Mouse (Mus musculus) liver, embryonic 12.5 days (tissue): Measurements from ENCODE around the gene Ect2l. TPM values are rescaled to one million over a fixed set of nuclear protein-coding genes. Genes with fewer than 3 reads are reported as not detected.

ENCODE experiments used
- ATAC-seq: fragments of 200-750 bp; cut with Nextera tagmentation; 2 replicates; pipeline ENCODE4 v1.8.0; 2017; ENCODE audit warnings: moderate number of reproducible peaks, mild to moderate bottlenecking, moderate library complexity
- H3K27ac ChIP-seq: fragments of 300-500 bp; sonication (generic); 2 replicates; pipeline ENCODE4 v1.5.1; 2016; ENCODE audit warnings: mild to moderate bottlenecking
- H3K27me3 ChIP-seq: fragments of 300-500 bp; sonication (generic); replicated peaks from 2 replicates; pipeline ENCODE4 v1.6.1; 2016; ENCODE audit warnings: mild to moderate bottlenecking, moderate library complexity
- H3K36me3 ChIP-seq: fragments of 300-500 bp; sonication (generic); 2 replicates; pipeline ENCODE4 v1.6.1; 2016; ENCODE audit warnings: mild to moderate bottlenecking, moderate library complexity
- H3K4me1 ChIP-seq: fragments of 300-500 bp; sonication (generic); 2 replicates; pipeline ENCODE4 v1.6.1; 2016
- H3K4me2 ChIP-seq: fragments of 300-500 bp; sonication (generic); 2 replicates; pipeline ENCODE4 v1.6.1; 2016; ENCODE audit warnings: mild to moderate bottlenecking, moderate library complexity
- H3K4me3 ChIP-seq: fragments of 300-500 bp; sonication (generic); 2 replicates; pipeline ENCODE4 v1.5.1; 2016; ENCODE audit warnings: mild to moderate bottlenecking, moderate library complexity
- H3K9ac ChIP-seq: fragments of 300-500 bp; sonication (generic); 2 replicates; pipeline ENCODE4 v1.6.1; 2016; ENCODE audit warnings: mild to moderate bottlenecking, moderate library complexity
- H3K9me3 ChIP-seq: fragments of 300-500 bp; sonication (generic); replicated peaks from 2 replicates; pipeline ENCODE4 v1.6.1; 2016; ENCODE audit warnings: mild to moderate bottlenecking, moderate library complexity
- WGBS: fragments of 180-500 bp; shearing (Covaris S2); methylation state at CpG from one replicate; pipeline ENCODE4 v1.1.7; 2016; ENCODE audit not compliant: insufficient replicate concordance; 5-methylcytosine and 5-hydroxymethylcytosine counted together
- polyA plus RNA-seq: library from polyadenylated mRNA; unstranded; fragments of >200 nt; fragmentation: Nextera tagmentation; extraction: Ambion mirVana; gene quantifications from 2 replicates; pipeline ENCODE4 v1.2.1, GENCODE M21; 2016

The Ect2l gene
- polyA plus RNA-seq, 1 experiment from 2014 or later, result 0.21 TPM

DNA sequence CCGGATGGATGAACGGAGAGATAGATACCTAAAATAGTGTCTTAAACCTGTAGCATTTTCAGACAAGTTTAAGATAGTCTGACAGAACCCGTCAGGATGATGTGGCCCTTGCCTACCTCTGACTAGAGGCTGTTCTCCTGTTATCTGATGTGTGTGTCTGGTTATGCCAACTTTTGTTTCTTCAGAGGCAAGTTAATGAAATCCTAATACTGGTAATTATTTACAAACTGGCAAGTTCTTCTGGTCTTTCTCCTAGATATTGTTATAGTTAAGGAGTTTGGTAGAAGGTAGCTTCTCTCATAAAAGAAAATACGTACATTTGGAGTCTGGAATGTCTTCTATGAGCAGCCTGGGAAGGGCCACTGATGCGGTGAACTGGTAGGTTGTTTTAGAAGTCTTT lies 80.4 kb downstream of the Ect2l start:
- H3K4me3 ChIP-seq, result no peak overlapping the region
- H3K4me2 ChIP-seq, result no peak overlapping the region
- no peaks in the 10 kb centered on the region for H3K27me3 ChIP-seq
- 83% methylated on average over 5 of the region's 5 CpGs for WGBS
- H3K9ac ChIP-seq, result no peak overlapping the region
- H3K4me1 ChIP-seq, result no peaks in the 10 kb centered on the region
- H3K9me3 ChIP-seq, result no peaks in the 10 kb centered on the region
- peaks cover 12% of the 10 kb centered on the region for H3K36me3 ChIP-seq
- no peak for ATAC-seq
- H3K27ac ChIP-seq, result no peak overlapping the region

DNA sequence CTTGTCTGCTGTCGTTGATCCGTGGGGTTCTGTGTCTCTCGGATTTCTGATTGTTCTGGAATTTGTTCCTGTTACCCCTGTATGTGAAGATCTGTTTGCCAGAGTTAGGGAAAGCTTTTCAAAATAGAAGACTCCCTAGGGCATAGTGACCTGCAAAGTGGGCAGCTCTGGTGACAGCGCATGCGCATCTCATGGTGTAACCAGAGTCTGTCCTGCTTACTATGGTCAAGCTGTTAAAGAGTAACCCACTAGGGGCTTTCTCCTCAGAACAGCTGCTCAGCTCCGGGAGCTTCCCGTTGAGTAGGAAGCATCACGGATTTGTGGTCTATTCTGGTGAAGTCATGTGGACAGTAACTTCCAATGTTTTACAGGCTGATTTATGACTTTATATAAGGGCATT lies 92.4 kb downstream of the Ect2l start:
- WGBS, result 86% methylated on average over 8 of the region's 8 CpGs
- Histone ChIP-seq H3K4me2 (no peak overlapping the region), H3K27me3 (no peaks in the 10 kb centered on the region), H3K36me3 (peaks cover 72% of the 10 kb centered on the region), H3K4me3 (no peak overlapping the region), H3K9me3 (no peaks in the 10 kb centered on the region), H3K9ac (no peak overlapping the region), H3K4me1 (no peaks in the 10 kb centered on the region), H3K27ac (no peak overlapping the region)
- ATAC-seq, result no peak

DNA sequence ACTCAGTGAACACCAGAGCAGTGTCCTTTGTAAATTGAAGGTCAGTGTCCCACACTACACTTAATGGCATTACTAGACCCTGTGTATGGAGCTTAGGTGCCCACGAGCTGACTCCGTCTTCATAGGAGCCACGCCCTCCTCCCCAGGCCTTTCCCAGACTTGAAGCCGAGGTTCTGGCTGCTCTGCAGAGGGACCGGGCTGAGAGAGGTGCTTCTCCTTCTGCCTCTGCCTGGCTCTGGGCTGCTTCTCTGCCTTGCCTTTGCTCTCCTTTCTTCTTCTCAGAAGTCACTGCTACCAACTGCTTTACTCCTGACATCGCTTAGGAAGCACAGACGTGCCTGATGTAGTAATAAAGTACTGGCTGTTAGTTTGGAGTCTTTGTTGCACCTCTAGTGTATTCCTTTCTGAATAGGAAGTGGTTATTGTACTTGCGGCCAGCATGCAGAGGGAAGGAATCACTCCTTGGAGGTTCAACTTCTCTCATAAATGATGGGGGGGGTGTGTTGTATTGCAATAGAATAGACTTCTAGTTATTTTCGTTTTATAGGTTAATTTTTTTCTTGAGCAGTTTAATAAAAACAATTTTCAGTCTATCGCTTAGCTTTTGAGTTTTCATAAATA lies 97.1 kb downstream of the Ect2l start:
- H3K9ac ChIP-seq, result no peak overlapping the region
- no peak overlapping the region for H3K27ac ChIP-seq
- H3K9me3 ChIP-seq, result no peaks in the 10 kb centered on the region
- peaks cover 35% of the 10 kb centered on the region for H3K36me3 ChIP-seq
- 65% methylated on average over 10 of the region's 10 CpGs for WGBS
- no peak overlapping the region for H3K4me3 ChIP-seq
- no peaks in the 10 kb centered on the region for H3K4me1 ChIP-seq
- no peak for ATAC-seq
- H3K4me2 ChIP-seq, result no peak overlapping the region
- H3K27me3 ChIP-seq, result no peaks in the 10 kb centered on the region

DNA sequence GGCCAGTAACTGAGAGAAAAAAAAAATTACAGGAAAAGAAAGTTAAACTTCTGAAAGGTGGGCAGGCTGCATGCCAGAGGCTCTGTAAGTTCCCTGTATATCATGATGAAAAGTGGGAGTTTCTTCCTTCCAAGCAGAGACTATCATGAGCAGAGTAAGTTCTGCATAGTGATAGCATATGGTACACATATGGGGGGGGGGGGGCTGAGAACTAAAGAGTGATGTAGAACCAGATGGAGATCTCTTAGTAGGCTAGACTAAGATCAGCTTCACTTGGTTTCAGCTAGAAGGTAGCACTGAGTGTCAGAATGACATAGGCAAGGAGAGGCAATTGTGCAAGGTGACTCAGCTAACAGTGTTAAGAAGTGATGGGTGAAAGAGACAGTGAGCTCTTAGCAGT lies 99.8 kb downstream of the Ect2l start:
- H3K27ac ChIP-seq, result no peak overlapping the region
- H3K27me3 ChIP-seq, result no peaks in the 10 kb centered on the region
- ATAC-seq, result no peak
- no peak overlapping the region for H3K4me3 ChIP-seq
- no peaks in the 10 kb centered on the region for H3K4me1 ChIP-seq
- no peaks in the 10 kb centered on the region for H3K9me3 ChIP-seq
- H3K4me2 ChIP-seq, result no peak overlapping the region
- H3K36me3 ChIP-seq, result peaks cover 30% of the 10 kb centered on the region
- no peak overlapping the region for H3K9ac ChIP-seq

DNA sequence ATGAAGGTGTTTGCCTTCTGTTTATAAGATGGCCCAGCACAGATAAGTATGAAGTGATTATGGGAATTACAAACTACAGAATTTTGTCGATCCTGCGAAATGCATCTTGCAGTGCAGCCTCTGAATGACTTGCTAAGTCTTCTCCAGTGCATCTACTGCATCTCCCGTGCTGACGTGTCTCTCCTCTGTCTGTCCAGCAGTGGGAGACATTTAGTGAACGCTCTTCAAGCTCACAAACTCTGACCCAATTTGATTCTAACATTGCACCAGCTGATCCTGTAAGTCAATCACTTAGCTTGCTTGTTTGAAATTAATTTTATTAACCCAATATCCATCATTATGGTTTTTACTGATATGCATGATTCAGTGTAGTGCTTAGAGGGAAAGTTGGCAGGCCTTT lies 103.2 kb downstream of the Ect2l start:
- Histone ChIP-seq H3K36me3 (peaks cover 33% of the 10 kb centered on the region), H3K27me3 (no peaks in the 10 kb centered on the region), H3K4me3 (no peak overlapping the region), H3K4me2 (no peak overlapping the region), H3K4me1 (no peaks in the 10 kb centered on the region), H3K27ac (no peak overlapping the region), H3K9ac (no peak overlapping the region), H3K9me3 (no peaks in the 10 kb centered on the region)
- ATAC-seq, result no peak
- 77% methylated on average over 5 of the region's 5 CpGs for WGBS

DNA sequence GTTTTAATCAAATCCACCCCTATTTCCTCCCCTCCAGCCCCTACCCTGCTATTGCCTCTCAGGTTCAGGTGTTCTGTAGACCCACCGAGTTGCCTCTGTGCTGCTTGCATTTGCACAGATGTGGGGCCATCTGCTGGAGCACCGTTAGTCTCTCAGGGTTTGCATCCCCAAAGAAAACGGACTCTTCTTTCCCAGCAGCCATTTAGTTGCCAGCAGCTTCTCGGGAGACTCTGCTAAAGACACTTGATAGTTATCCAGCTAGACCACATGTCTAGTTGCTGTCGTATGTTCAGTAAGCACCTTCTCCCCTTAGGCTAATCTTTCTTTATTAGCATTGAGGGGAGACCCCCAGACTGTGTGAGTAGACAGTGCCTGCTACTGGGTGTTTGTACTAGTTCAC lies 108.5 kb downstream of the Ect2l start:
- H3K4me2 ChIP-seq, result no peak overlapping the region
- ATAC-seq, result no peak
- H3K4me3 ChIP-seq, result no peak overlapping the region
- no peak overlapping the region for H3K27ac ChIP-seq
- H3K9me3 ChIP-seq, result no peaks in the 10 kb centered on the region
- H3K9ac ChIP-seq, result no peak overlapping the region
- peaks cover 29% of the 10 kb centered on the region for H3K36me3 ChIP-seq
- no peaks in the 10 kb centered on the region for H3K4me1 ChIP-seq
- no peaks in the 10 kb centered on the region for H3K27me3 ChIP-seq
- 63% methylated on average over 5 of the region's 5 CpGs for WGBS

DNA sequence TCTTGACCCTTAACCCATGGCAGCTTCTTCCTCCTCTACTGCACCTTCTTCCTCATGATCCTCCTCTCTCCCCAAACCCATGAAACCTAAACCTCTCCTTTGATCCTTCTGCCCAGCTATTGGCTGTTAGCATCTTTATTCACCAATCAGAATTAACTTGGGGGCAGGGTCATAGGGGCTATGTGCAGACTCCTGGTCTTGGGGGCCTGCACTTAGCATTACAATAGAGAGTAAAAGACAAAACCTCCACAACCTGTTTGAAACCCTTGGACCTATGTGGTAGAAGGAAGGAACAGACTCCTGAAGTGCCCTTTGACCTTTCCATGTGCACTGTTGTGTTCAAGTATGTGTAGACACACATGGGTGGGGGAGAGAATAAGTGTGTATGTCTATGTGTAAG lies 120.0 kb downstream of the Ect2l start:
- Histone ChIP-seq H3K9me3 (no peaks in the 10 kb centered on the region), H3K36me3 (peaks cover 43% of the 10 kb centered on the region), H3K4me3 (no peak overlapping the region), H3K27me3 (no peaks in the 10 kb centered on the region), H3K4me1 (no peaks in the 10 kb centered on the region), H3K9ac (no peak overlapping the region), H3K4me2 (no peak overlapping the region), H3K27ac (no peak overlapping the region)
- no peak for ATAC-seq

DNA sequence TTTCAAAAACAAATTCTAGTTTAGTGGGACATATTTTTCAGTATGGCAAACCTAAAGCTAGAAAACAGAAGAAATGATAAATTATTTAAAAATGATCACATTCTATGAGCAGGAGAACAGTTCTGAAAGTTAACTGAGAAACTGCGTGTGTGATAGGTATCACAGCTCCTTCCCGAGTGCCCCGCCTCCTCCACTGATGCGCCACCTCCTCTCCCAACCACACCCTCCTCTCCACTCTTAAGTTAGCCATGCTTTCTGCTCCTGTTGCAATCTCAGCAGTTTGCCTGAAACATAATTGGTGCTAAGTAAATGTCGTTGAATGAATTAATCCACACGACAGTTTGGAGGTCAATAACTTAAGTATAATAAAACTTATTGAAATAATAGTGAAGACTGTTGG lies 127.9 kb downstream of the Ect2l start:
- H3K4me2 ChIP-seq, result no peak overlapping the region
- no peak for ATAC-seq
- H3K27me3 ChIP-seq, result no peaks in the 10 kb centered on the region
- WGBS, result 74% methylated on average over 6 of the region's 6 CpGs
- no peak overlapping the region for H3K4me3 ChIP-seq
- no peaks in the 10 kb centered on the region for H3K9me3 ChIP-seq
- peaks cover 8% of the 10 kb centered on the region; the same call in 1 of the 2 replicates for H3K4me1 ChIP-seq
- H3K27ac ChIP-seq, result no peak overlapping the region
- H3K9ac ChIP-seq, result no peak overlapping the region
- H3K36me3 ChIP-seq, result no peaks in the 10 kb centered on the region

DNA sequence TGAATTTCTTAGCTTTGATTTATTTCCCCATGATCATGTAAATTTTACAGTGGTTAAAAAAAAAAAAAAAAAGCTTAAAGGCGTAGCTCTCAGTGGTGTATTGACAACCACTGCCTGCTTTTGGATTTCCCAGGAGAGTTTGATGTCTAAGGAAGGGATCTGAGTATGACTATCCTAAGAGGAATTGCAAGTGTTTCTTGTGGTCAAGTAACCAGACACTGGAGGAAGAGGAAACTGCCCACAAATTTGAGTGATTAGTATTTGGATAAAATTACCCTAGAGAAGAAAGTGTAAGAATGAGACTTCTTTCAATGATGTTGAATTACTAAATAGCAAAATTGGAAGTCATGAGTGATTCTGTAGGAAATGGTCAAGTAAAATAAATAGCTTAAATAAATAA lies 129.2 kb downstream of the Ect2l start:
- Histone ChIP-seq H3K27me3 (no peaks in the 10 kb centered on the region), H3K9ac (no peak overlapping the region), H3K4me3 (no peak overlapping the region), H3K27ac (no peak overlapping the region), H3K36me3 (no peaks in the 10 kb centered on the region), H3K4me2 (no peak overlapping the region), H3K4me1 (peaks cover 8% of the 10 kb centered on the region; the same call in 1 of the 2 replicates), H3K9me3 (no peaks in the 10 kb centered on the region)
- 68% methylated on average over 1 of the region's 1 CpGs for WGBS
- no peak for ATAC-seq

Other genes with a start within 250 kb of the Ect2l start
- 77.1 and 78.9 TPM in 2 replicates for gene Abracl, start 187.6 kb downstream of the Ect2l start, polyA plus RNA-seq
- gene Reps1, start 155.0 kb downstream of the Ect2l start, polyA plus RNA-seq, result 14.5 and 15.5 TPM in 2 replicates
- gene Ccdc28a, start 24.1 kb upstream of the Ect2l start, polyA plus RNA-seq, result 6.5 and 6.6 TPM in 2 replicates
- gene Nhsl1, start 108.1 kb upstream of the Ect2l start, polyA plus RNA-seq, result 0.97 and 0.99 TPM in 2 replicates